Mouse (Mus musculus) ES-Bruce4 (cell line): ENCODE results near the gene Pramel6. TPM values are rescaled to one million over a fixed set of nuclear protein-coding genes. Genes with fewer than 3 reads are reported as not detected.
"Not testable (repeated sequence)": the region's sequence is repeated elsewhere in the genome, so short reads cannot be mapped to it uniquely, and the experiment has no call there.

Experiments used
- H3K27ac ChIP-seq: 2 replicates; pipeline ENCODE4 v1.5.1; 2012; ENCODE audit warnings: low read length, inconsistent platforms; ENCODE audit not compliant: insufficient read depth
- H3K27me3 ChIP-seq: 2 replicates; pipeline ENCODE4 v1.6.1; 2012; ENCODE audit warnings: mild to moderate bottlenecking, low read length, inconsistent platforms; ENCODE audit not compliant: control insufficient read depth, poor library complexity, insufficient read depth, severe bottlenecking
- H3K36me3 ChIP-seq: 2 replicates; pipeline ENCODE4 v1.6.1; 2012; ENCODE audit warnings: inconsistent platforms, mild to moderate bottlenecking, low read length, moderate library complexity; ENCODE audit not compliant: control insufficient read depth, poor library complexity, insufficient read depth, severe bottlenecking
- H3K4me1 ChIP-seq: one replicate; pipeline ENCODE4 v1.8.1; 2011; ENCODE audit warnings: low read length; ENCODE audit not compliant: control insufficient read depth, insufficient read depth
- H3K4me3 ChIP-seq: 2 replicates; pipeline ENCODE4 v1.5.1; 2011; ENCODE audit warnings: low read depth, mild to moderate bottlenecking, low read length
- H3K9ac ChIP-seq: 2 replicates; pipeline ENCODE4 v1.6.1; 2012; ENCODE audit warnings: low read depth, mild to moderate bottlenecking, inconsistent platforms; ENCODE audit not compliant: poor library complexity, severe bottlenecking
- H3K9me3 ChIP-seq: replicated peaks from 2 replicates; pipeline ENCODE4 v1.6.1; 2012; ENCODE audit warnings: mild to moderate bottlenecking, low read length, inconsistent platforms; ENCODE audit not compliant: control insufficient read depth, poor library complexity, insufficient read depth, severe bottlenecking
- CTCF ChIP-seq: IDR thresholded peaks from one replicate; pipeline ENCODE4 v1.8.1; 2011; ENCODE audit warnings: low read depth, low read length
- EP300 ChIP-seq: IDR thresholded peaks from 2 replicates; pipeline ENCODE4 v1.6.1; 2011; ENCODE audit warnings: low read depth, low read length; ENCODE audit not compliant: insufficient read depth
- POLR2A ChIP-seq: IDR thresholded peaks from one replicate; pipeline ENCODE4 v1.8.1; 2011; ENCODE audit warnings: low read length; ENCODE audit not compliant: insufficient read depth
- polyA plus RNA-seq: library from polyadenylated mRNA; stranded (reverse); fragments of >200 nt; gene quantifications from 2 replicates; pipeline ENCODE4 v1.2.4, GENCODE M21; 2011; ENCODE audit warnings: low read depth; ENCODE audit not compliant: missing spikeins, insufficient read depth, insufficient read length

The Pramel6 gene
- 0.76 and 1.4 TPM in 2 replicates for polyA plus RNA-seq

- Histone ChIP-seq H3K4me3 (no peak within 1 kb of the TSS), H3K9ac (no peak within 1 kb of the TSS), H3K4me1 (no peaks in the 10 kb centered on the region), H3K9me3 (no peaks in the 10 kb centered on the region), H3K36me3 (no peaks in the 10 kb centered on the region), H3K27ac (no peak within 1 kb of the TSS), H3K27me3 (no peaks in the 10 kb centered on the region)
- no peak for TF ChIP-seq EP300
- no peak for TF ChIP-seq POLR2A
- TF ChIP-seq CTCF, result no peak
Observed at GRCm38 (mm10) chr2:87506265-87506664, at the start of gene Pramel6. Gene Pramel6, plus strand, starts transcription at chr2:87506565.

- TF ChIP-seq EP300, result no peak
- no peak for TF ChIP-seq CTCF
- Histone ChIP-seq H3K27ac (no peak overlapping the region), H3K4me1 (no peaks in the 10 kb centered on the region), H3K27me3 (no peaks in the 10 kb centered on the region), H3K36me3 (no peaks in the 10 kb centered on the region), H3K9ac (no peak overlapping the region), H3K4me3 (no peak overlapping the region), H3K9me3 (no peaks in the 10 kb centered on the region)
Observed at GRCm38 (mm10) chr2:87461769-87462168, 44.6 kb upstream of the Pramel6 start.

GRCm38 (mm10) chr2:87480207-87480606 is 26.2 kb upstream of the Pramel6 start:
- Histone ChIP-seq H3K36me3 (0 out of 2 replicates have a peak, but pooled peaks cover 3% of the 10 kb centered on the region), H3K9ac (0 out of 2 replicates have a peak overlapping the region, but pooled peaks have one; percentile 37), H3K4me1 (peaks cover 2% of the 10 kb centered on the region), H3K27me3 (no peaks in the 10 kb centered on the region), H3K4me3 (no peak overlapping the region), H3K9me3 (peaks cover 4% of the 10 kb centered on the region; the same call in 1 of the 2 replicates), H3K27ac (no peak overlapping the region)
- TF ChIP-seq POLR2A, result no peak

- Histone ChIP-seq H3K27ac (peak overlapping the region; percentile 99), H3K9me3 (peaks cover 5% of the 10 kb centered on the region; the same call in 1 of the 2 replicates), H3K4me1 (peaks cover 2% of the 10 kb centered on the region), H3K9ac (0 out of 2 replicates have a peak overlapping the region, but pooled peaks have one; percentile 37), H3K36me3 (0 out of 2 replicates have a peak, but pooled peaks cover 3% of the 10 kb centered on the region), H3K4me3 (no peak overlapping the region), H3K27me3 (no peaks in the 10 kb centered on the region)
- no peak for TF ChIP-seq POLR2A
- TF ChIP-seq EP300, result 0 out of 2 replicates have a peak, but pooled peaks have one; percentile 49
Observed at GRCm38 (mm10) chr2:87481158-87481557, 25.2 kb upstream of the Pramel6 start.

- H3K4me3 ChIP-seq, result no peak overlapping the region
- H3K27ac ChIP-seq, result peak overlapping the region; percentile 28; the same call in 1 of the 2 replicates
- H3K9me3 ChIP-seq, result peaks cover 5% of the 10 kb centered on the region; the same call in 1 of the 2 replicates
- H3K9ac ChIP-seq, result no peak overlapping the region
- TF ChIP-seq EP300 (no peak), POLR2A (no peak), CTCF (no peak)
- H3K27me3 ChIP-seq, result no peaks in the 10 kb centered on the region
- peaks cover 4% of the 10 kb centered on the region for H3K4me1 ChIP-seq
- 0 out of 2 replicates have a peak, but pooled peaks cover 3% of the 10 kb centered on the region for H3K36me3 ChIP-seq
Observed at GRCm38 (mm10) chr2:87482276-87482675, 24.1 kb upstream of the Pramel6 start.

- not testable (repeated sequence) for H3K27me3 ChIP-seq, H3K9me3 ChIP-seq, H3K27ac ChIP-seq, H3K9ac ChIP-seq, H3K36me3 ChIP-seq, H3K4me3 ChIP-seq, H3K4me1 ChIP-seq
Observed at GRCm38 (mm10) chr2:87496993-87497392, 9.4 kb upstream of the Pramel6 start, which contains the start of gene Pramel7. Gene Pramel7, minus strand, starts transcription at chr2:87497093.
